Mouse (Mus musculus) hindbrain, postnatal 0 days (tissue): Measurements from ENCODE around the gene Soat2. TPM values are rescaled to one million over a fixed set of nuclear protein-coding genes. Genes with fewer than 3 reads are reported as not detected.

Source experiments
- ATAC-seq: fragments of 200-750 bp; cut with Nextera tagmentation; 2 replicates; pipeline ENCODE4 v1.8.0; 2017; ENCODE audit warnings: mild to moderate bottlenecking, moderate TSS enrichment, moderate library complexity
- DNase-seq: peaks from one replicate; pipeline ENCODE4 v3.0.0-alpha.2; 2015; ENCODE audit warnings: low spot score
- H3K27ac ChIP-seq: fragments of 300-500 bp; sonication (generic); 2 replicates; pipeline ENCODE4 v1.5.1; 2014; ENCODE audit warnings: mild to moderate bottlenecking
- H3K27me3 ChIP-seq: fragments of 300-500 bp; sonication (generic); 2 replicates; pipeline ENCODE4 v1.6.1; 2014; ENCODE audit warnings: low read length, mixed read lengths; ENCODE audit not compliant: insufficient read depth
- H3K36me3 ChIP-seq: fragments of 300-500 bp; sonication (generic); 2 replicates; pipeline ENCODE4 v1.6.1; 2014; ENCODE audit warnings: low read length, mixed read lengths; ENCODE audit not compliant: insufficient read depth
- H3K4me1 ChIP-seq: fragments of 300-500 bp; sonication (generic); 2 replicates; pipeline ENCODE4 v1.6.1; 2014; ENCODE audit warnings: antibody characterized with exemption, low read length, mixed read lengths; ENCODE audit not compliant: insufficient read depth
- H3K4me2 ChIP-seq: fragments of 300-500 bp; sonication (generic); 2 replicates; pipeline ENCODE4 v1.6.1; 2014; ENCODE audit warnings: low read depth, mild to moderate bottlenecking, low read length, moderate library complexity, mixed read lengths
- H3K4me3 ChIP-seq: fragments of 300-500 bp; sonication (generic); 2 replicates; pipeline ENCODE4 v1.5.1; 2014; ENCODE audit warnings: low read length
- H3K9ac ChIP-seq: fragments of 300-500 bp; sonication (generic); replicated peaks from 2 replicates; pipeline ENCODE4 v1.6.1; 2014; ENCODE audit warnings: mild to moderate bottlenecking, low read length, moderate library complexity, mixed read lengths
- H3K9me3 ChIP-seq: fragments of 300-500 bp; sonication (generic); 2 replicates; pipeline ENCODE4 v1.6.1; 2016; ENCODE audit warnings: low read length, mixed read lengths
- CTCF ChIP-seq: IDR thresholded peaks from 2 replicates; pipeline ENCODE4 v1.5.1; 2016; ENCODE audit warnings: antibody characterized with exemption, control low read depth, low read depth
- WGBS: fragments of 180-500 bp; shearing (Covaris S2); extraction: QIAGEN DNeasy Blood & Tissue Kit; methylation state at CpG from one replicate; pipeline ENCODE4 v1.1.7; 2014; 5-methylcytosine and 5-hydroxymethylcytosine counted together
- polyA plus RNA-seq: library from polyadenylated mRNA; unstranded; fragments of >200 nt; fragmentation: Nextera tagmentation; extraction: Ambion mirVana; gene quantifications from 2 replicates; pipeline ENCODE4 v1.2.1, GENCODE M21; 2015
- total RNA-seq: library from RNA; depleted of rRNA; stranded (reverse); fragments of >200 nt; gene quantifications from 2 replicates; pipeline ENCODE4 v1.2.3, GENCODE M21; 2014

The Soat2 gene
- total and polyA plus RNA-seq, 2 experiments from 2014 or later = 0.09 to 0.16 TPM

DNA sequence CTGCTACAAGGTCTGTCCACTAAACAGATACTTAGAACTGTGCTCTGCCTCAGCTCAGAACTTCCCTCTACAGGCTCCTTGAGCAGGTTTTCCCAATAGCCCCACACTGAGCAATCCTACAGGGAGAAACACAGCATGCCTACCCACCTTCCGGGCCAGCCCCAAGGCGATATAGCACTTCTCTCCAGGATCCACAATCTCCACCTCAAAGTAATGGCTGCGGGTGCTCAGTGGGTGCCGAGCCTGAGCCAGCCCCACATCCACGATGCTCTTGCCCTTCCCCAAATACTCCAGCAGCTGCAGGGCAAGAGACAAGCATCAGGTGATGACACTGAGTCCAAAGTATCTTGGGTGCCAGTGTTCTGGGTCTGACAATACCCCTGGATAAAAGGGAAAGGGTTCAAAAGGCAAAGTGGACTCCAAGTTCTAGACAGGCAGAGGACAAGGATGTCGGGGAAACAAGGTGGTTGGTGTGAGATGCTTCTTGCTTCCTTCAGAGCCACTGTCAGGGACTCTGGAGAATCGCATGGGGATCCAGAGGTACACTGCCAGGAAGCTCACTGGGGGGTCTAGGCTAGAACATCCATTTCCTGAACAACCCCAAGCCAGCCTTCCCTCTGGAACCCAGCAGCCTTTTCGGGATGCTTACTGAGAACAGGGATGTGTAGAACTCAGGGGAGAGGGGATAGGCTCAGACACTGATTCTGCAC lies 31.1 kb upstream of the Soat2 start:
- no peak for ATAC-seq
- DNase-seq = no peak
- Histone ChIP-seq H3K9me3 (no peaks in the 10 kb centered on the region), H3K27ac (peak overlapping the region; percentile 41; the same call in 1 of the 2 replicates), H3K4me3 (no peak overlapping the region), H3K4me1 (peaks cover 17% of the 10 kb centered on the region), H3K4me2 (no peak overlapping the region), H3K36me3 (peaks cover 28% of the 10 kb centered on the region; the same call in 1 of the 2 replicates), H3K9ac (no peak overlapping the region), H3K27me3 (no peaks in the 10 kb centered on the region)
- no peak for TF ChIP-seq CTCF
- WGBS = 72% methylated on average over 8 of the region's 8 CpGs

DNA sequence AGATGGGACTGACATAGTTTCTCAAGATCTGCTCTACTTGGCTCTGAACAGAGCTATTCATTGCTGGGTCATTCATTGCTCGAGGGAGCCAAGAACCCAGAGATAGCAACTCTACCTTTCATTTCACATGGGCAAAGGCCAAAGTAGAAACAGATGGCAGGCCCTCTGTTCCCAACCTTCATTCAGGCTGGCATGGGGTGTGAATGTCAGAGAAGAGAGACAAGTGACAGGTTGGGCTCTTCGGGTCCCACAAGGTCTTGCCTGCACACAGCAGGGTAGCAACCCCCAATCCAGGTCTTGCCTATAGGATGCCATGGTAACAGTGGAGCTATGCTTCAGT lies 30.5 kb upstream of the Soat2 start:
- Histone ChIP-seq H3K9me3 (no peaks in the 10 kb centered on the region), H3K4me3 (no peak overlapping the region), H3K27me3 (no peaks in the 10 kb centered on the region), H3K4me1 (peaks cover 17% of the 10 kb centered on the region), H3K9ac (no peak overlapping the region), H3K36me3 (peaks cover 29% of the 10 kb centered on the region; the same call in 1 of the 2 replicates), H3K27ac (peak overlapping the region; percentile 41; the same call in 1 of the 2 replicates), H3K4me2 (no peak overlapping the region)
- no peak for DNase-seq
- WGBS = 46% methylated on average over 2 of the region's 2 CpGs
- ATAC-seq = no peak
- TF ChIP-seq CTCF = no peak

DNA sequence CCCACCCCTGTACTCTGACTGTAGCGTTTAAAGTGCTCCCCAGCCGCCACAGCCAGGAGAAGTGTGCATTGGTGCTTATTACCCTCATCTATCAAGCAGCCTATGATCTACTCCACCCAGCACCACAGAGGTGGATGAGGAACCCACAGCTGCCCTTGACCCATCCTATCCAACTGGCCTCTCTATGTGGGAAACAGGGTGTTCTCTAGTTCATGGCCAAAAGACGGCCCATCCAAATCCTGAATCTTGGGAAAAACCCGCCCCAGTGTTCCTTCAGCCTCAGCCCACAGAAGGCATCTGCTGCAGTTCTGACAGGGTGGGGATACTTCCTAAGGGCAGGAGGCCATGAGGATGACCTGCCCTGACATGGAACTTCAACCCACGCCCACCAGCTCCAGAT lies 29.8 kb upstream of the Soat2 start:
- H3K9me3 ChIP-seq = no peaks in the 10 kb centered on the region
- 0 out of 2 replicates have a peak overlapping the region, but pooled peaks have one; percentile 41 for H3K27ac ChIP-seq
- H3K4me2 ChIP-seq = no peak overlapping the region
- WGBS = 82% methylated on average over 5 of the region's 5 CpGs
- H3K36me3 ChIP-seq = peaks cover 34% of the 10 kb centered on the region
- H3K27me3 ChIP-seq = no peaks in the 10 kb centered on the region
- no peak for TF ChIP-seq CTCF
- H3K4me3 ChIP-seq = no peak overlapping the region
- DNase-seq (no peak), ATAC-seq (no peak)
- peaks cover 17% of the 10 kb centered on the region for H3K4me1 ChIP-seq
- no peak overlapping the region for H3K9ac ChIP-seq

DNA sequence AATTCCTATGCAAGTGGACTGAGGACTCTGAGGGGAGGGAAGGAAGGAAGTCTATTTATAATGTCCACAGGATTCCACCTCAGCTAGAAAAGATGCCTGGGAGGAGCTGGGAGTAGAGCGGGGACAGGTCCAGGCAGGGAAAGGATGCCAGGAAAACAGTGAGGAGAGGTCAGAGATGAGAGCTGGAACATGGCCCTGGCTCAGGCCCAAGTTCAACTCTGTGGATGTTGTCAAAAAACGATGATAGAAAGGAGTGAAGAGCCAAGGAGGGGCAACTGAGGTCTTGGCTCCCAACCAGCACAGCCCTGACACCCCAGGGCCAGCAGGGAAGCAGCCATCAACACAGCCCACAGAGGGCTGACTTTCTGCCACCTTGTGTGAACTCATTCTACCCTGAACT lies 24.0 kb upstream of the Soat2 start:
- ATAC-seq (no peak), DNase-seq (no peak)
- no peak for TF ChIP-seq CTCF
- 31% methylated on average over 2 of the region's 2 CpGs for WGBS
- no peaks in the 10 kb centered on the region for H3K27me3 ChIP-seq
- H3K4me2 ChIP-seq = no peak overlapping the region
- peaks cover 50% of the 10 kb centered on the region for H3K36me3 ChIP-seq
- no peaks in the 10 kb centered on the region for H3K4me1 ChIP-seq
- no peak overlapping the region for H3K4me3 ChIP-seq
- H3K27ac ChIP-seq = no peak overlapping the region
- no peak overlapping the region for H3K9ac ChIP-seq
- no peaks in the 10 kb centered on the region for H3K9me3 ChIP-seq

DNA sequence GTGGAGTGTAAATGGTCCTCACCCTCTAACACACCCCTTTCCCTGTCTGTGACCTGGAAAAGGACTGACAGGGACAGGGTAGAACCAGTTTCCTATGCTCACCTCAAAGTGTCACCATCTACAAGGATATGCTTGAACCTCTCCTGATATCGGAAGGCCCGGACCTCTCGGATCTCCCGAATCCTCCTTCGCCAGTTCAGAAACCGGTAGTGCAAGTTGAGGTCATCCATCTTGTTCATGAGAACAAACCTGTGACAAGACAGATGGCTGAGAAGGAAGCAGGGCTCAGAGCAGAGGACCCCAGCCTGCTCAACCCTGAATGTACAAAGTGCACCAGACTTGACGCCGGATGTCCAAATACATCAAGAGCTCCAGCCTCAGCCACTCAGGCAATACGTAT lies 17.0 kb upstream of the Soat2 start:
- H3K9me3 ChIP-seq = no peaks in the 10 kb centered on the region
- 82% methylated on average over 9 of the region's 9 CpGs for WGBS
- H3K9ac ChIP-seq = no peak overlapping the region
- no peak for TF ChIP-seq CTCF
- no peak overlapping the region for H3K4me3 ChIP-seq
- no peak overlapping the region for H3K27ac ChIP-seq
- peaks cover 6% of the 10 kb centered on the region; the same call in 1 of the 2 replicates for H3K4me1 ChIP-seq
- peaks cover 37% of the 10 kb centered on the region for H3K36me3 ChIP-seq
- H3K4me2 ChIP-seq = no peak overlapping the region
- ATAC-seq (no peak), DNase-seq (no peak)
- no peaks in the 10 kb centered on the region for H3K27me3 ChIP-seq

DNA sequence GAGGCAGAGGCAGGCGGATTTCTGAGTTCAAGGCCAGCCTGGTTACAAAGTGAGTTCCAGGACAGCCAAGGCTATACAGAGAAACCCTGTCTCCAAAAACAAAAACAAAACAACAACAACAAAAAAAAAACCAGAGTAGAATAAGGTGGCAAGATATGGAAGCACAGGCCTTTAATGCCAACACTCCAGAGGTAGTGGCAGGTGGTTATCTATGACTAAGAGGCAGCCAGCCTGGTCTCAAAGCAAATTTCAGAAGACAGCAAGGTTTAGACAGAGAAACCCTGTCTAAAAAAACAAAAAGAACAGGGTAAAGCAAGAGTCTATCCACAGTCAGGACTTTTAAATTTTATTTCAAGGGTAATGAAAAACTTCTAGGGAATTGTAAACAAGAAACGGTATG lies 15.6 kb upstream of the Soat2 start:
- peak overlapping the region; percentile 79 for H3K4me2 ChIP-seq
- TF ChIP-seq CTCF = no peak
- WGBS = 89% methylated on average over 2 of the region's 2 CpGs
- no peak overlapping the region for H3K4me3 ChIP-seq
- no peak overlapping the region; the same call in 1 of the 2 replicates for H3K9ac ChIP-seq
- no peaks in the 10 kb centered on the region for H3K27me3 ChIP-seq
- ATAC-seq (no peak), DNase-seq (no peak)
- H3K4me1 ChIP-seq = peaks cover 6% of the 10 kb centered on the region; the same call in 1 of the 2 replicates
- peaks cover 26% of the 10 kb centered on the region for H3K36me3 ChIP-seq
- H3K9me3 ChIP-seq = no peaks in the 10 kb centered on the region
- no peak overlapping the region for H3K27ac ChIP-seq

DNA sequence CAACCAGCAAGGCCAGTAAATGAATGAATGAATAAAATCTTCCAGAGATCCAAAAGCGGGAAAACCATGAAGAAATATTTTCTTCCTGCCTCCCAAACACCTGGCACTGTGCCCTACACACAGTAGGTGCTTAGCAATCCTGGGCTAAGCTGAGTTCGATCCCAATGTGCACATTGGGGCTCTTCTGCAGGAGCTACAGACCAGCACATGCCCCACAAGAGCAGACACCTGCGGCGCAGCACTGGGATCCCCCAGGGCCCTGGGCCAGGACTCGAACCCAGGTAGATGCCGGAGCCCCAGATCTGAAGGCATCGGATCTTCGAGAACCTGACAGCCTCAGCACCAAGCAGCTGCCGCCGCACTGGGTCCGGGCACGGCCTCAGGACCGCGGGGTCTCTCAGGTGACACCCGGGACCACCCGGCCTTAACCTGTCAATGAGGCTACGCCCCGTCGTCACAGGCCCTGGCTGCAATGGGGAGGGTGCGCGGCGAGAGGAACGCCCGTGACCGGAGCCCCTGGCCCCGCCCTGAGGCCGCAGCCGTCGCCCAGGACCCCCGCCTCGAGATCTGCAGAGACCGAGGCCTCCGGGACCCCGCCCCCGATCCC lies 14.7 kb upstream of the Soat2 start:
- H3K4me1 ChIP-seq = peaks cover 6% of the 10 kb centered on the region; the same call in 1 of the 2 replicates
- WGBS = 2% methylated on average over 35 of the region's 35 CpGs
- TF ChIP-seq CTCF = no peak
- H3K4me2 ChIP-seq = peak overlapping the region; percentile 79
- DNase-seq = no peak
- peak; percentile 80 for ATAC-seq
- peak overlapping the region; percentile 84 for H3K4me3 ChIP-seq
- H3K27ac ChIP-seq = peak overlapping the region; percentile 87
- H3K9me3 ChIP-seq = no peaks in the 10 kb centered on the region
- peak overlapping the region; percentile 94 for H3K9ac ChIP-seq
- H3K27me3 ChIP-seq = no peaks in the 10 kb centered on the region
- H3K36me3 ChIP-seq = peaks cover 17% of the 10 kb centered on the region
